Mouse (Mus musculus): ENCODE results near the gene Heyl.

DNA sequence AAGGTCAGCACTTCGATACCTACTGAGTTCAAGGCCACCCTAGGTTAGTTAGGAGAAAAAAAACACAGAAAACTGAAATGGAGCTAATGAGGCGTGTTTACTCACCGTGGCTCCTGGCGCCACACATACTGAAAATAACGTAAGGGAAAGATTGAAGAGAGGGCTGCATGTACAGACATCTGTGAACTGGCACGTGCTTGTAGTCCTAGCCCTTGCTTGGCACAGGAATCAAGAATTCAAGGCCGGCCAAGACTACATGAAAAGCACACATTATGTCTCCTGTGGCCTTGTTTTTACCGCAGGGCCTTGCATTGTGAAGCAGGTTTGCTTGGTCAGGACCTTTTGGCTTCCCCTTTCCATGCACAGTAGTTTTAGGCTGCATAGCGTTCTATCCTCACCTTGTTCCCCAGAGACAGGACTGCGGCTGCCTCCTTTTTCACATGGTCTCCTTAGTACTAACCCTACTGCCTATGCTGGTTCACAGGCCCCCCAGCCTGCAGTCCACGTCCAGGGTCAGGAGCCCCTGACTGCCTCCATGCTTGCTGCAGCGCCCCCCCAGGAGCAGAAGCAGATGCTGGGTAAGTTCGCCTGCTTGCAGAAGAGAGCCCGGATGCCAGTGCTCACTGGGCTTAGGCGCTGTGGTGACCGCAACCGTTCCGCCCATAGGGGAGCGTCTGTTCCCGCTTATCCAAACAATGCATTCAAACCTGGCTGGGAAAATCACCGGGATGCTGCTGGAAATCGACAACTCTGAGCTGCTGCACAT, 64.0 kb downstream of the Heyl start:
- TF ChIP-seq CTCF (IDR thresholded peaks at IDR 0.05; ENCODE audit: borderline replicate concordance, insufficient read depth, low read length) (no peak), POLR2A (IDR thresholded peaks at IDR 0.05; ENCODE audit: low read depth, low read length) (no peak)
